In genomic region chr10:76034001-76034600, GRCm38 (mm10) we compare ENCODE assay signal across 10 mouse cellular contexts. TPM values are rescaled to one million over a fixed set of nuclear protein-coding genes. Genes with fewer than 3 reads are reported as not detected.
DNase-seq lines count a peak whose midpoint lies in the region; ATAC-seq and TF ChIP-seq lines count a peak whose summit lies in the region.
"Had no signal": no experiment of that assay in that cellular context is flagged by ENCODE, and none has a peak within 500 bp of the region (broad histone marks: within the 10 kb centered on the region; RNA-seq: fewer than 3 reads in every experiment).

No protein-coding gene starts in this region.

- H3K9ac ChIP-seq in intestine, embryonic 14.5 days (ENCODE audit: low read length): no peak overlapping the region
- no peak overlapping the region for H3K9ac ChIP-seq in intestine, postnatal 0 days (ENCODE audit: low read depth, low read length)
- H3K9ac ChIP-seq in embryonic facial prominence, embryonic 13.5 days: no peak overlapping the region

- H3K27me3 ChIP-seq in intestine, embryonic 14.5 days (replicated peaks; ENCODE audit: control insufficient read depth, insufficient read depth, low read length): no peaks in the 10 kb centered on the region
- no peaks in the 10 kb centered on the region for H3K27me3 ChIP-seq in intestine, postnatal 0 days (replicated peaks; ENCODE audit: control insufficient read depth, insufficient read depth, low read length)
- H3K27me3 ChIP-seq in embryonic facial prominence, embryonic 13.5 days: no peaks in the 10 kb centered on the region
- H3K27me3 ChIP-seq: megakaryocyte, embryonic 14.5 days had no signal

- WGBS in intestine, embryonic 14.5 days: 96% methylated on average over 8 of the region's 8 CpGs
- whole genome bisulfite sequencing in intestine, postnatal 0 days: 89% methylated on average over 8 of the region's 8 CpGs
- WGBS in embryonic facial prominence, embryonic 13.5 days: 96% methylated on average over 8 of the region's 8 CpGs

- TF ChIP-seq CTCF in intestine, postnatal 0 days (IDR thresholded peaks at IDR 0.05; ENCODE audit: low read depth): no peak
- TF ChIP-seq CTCF in gastrocnemius, adult 2 months (IDR thresholded peaks at IDR 0.05): no peak

- no peaks in the 10 kb centered on the region for H3K9me3 ChIP-seq in intestine, embryonic 14.5 days (ENCODE audit: control insufficient read depth, low read length)
- H3K9me3 ChIP-seq in intestine, postnatal 0 days (ENCODE audit: control insufficient read depth): no peaks in the 10 kb centered on the region
- H3K9me3 ChIP-seq in embryonic facial prominence, embryonic 13.5 days: no peaks in the 10 kb centered on the region

- no peak for ATAC-seq in intestine, embryonic 14.5 days (replicated peaks; ENCODE audit: low FRiP score, low TSS enrichment, low read depth)
- ATAC-seq in intestine, postnatal 0 days: no peak
- no peak for ATAC-seq in embryonic facial prominence, embryonic 13.5 days (ENCODE audit: insufficient number of reproducible peaks, insufficient read depth, low FRiP score, low TSS enrichment, low read depth)

- H3K4me1 ChIP-seq in intestine, embryonic 14.5 days (replicated peaks; ENCODE audit: control insufficient read depth, insufficient read depth, low read length): 0 out of 2 replicates have a peak, but pooled peaks cover 2% of the 10 kb centered on the region
- H3K4me1 ChIP-seq in intestine, postnatal 0 days (replicated peaks; ENCODE audit: control insufficient read depth, insufficient read depth, low read length): peaks cover 4% of the 10 kb centered on the region; the same call in 1 of the 2 replicates
- no peaks in the 10 kb centered on the region; the same call in 1 of the 2 replicates for H3K4me1 ChIP-seq in embryonic facial prominence, embryonic 13.5 days

- H3K4me3 ChIP-seq in intestine, embryonic 14.5 days (ENCODE audit: low read depth, low read length): no peak overlapping the region
- no peak overlapping the region for H3K4me3 ChIP-seq in intestine, postnatal 0 days (ENCODE audit: low read depth, low read length)
- no peak overlapping the region for H3K4me3 ChIP-seq in embryonic facial prominence, embryonic 13.5 days
- no peak overlapping the region for H3K4me3 ChIP-seq in gastrocnemius, adult 2 months

- peak; percentile 10 for DNase-seq in intestine, embryonic 14.5 days (ENCODE audit: low spot score)
- DNase-seq in thymus, postnatal 25 days: peak; percentile 12
- DNase-seq in thymus, adult 18-20 months: no peak
- DNase-seq in gastrocnemius, adult 2 months: no peak
- no peak for DNase-seq in Muller cell, postnatal 12 days (ENCODE audit: inconsistent ontology term)
- DNase-seq: cerebellum, postnatal 25 days had no signal

- no peak overlapping the region for H3K4me2 ChIP-seq in intestine, embryonic 14.5 days (ENCODE audit: low read length)
- no peak overlapping the region for H3K4me2 ChIP-seq in intestine, postnatal 0 days (replicated peaks; ENCODE audit: low read depth)
- H3K4me2 ChIP-seq in embryonic facial prominence, embryonic 13.5 days: peak overlapping the region; percentile 78

- peaks cover 21% of the 10 kb centered on the region for H3K36me3 ChIP-seq in intestine, embryonic 14.5 days (ENCODE audit: control insufficient read depth, insufficient read depth, low read length)
- H3K36me3 ChIP-seq in intestine, postnatal 0 days (ENCODE audit: control insufficient read depth, insufficient read depth): peaks cover 22% of the 10 kb centered on the region
- H3K36me3 ChIP-seq in embryonic facial prominence, embryonic 13.5 days: peaks cover 37% of the 10 kb centered on the region

- H3K27ac ChIP-seq in intestine, embryonic 14.5 days (ENCODE audit: low read depth): no peak overlapping the region
- H3K27ac ChIP-seq in intestine, postnatal 0 days (ENCODE audit: low read depth, low read length): no peak overlapping the region
- no peak overlapping the region for H3K27ac ChIP-seq in embryonic facial prominence, embryonic 13.5 days
- no peak overlapping the region for H3K27ac ChIP-seq in gastrocnemius, adult 2 months
- H3K27ac ChIP-seq: kidney, postnatal 0 days had no signal

- intact Hi-C loops in gastrocnemius, adult 2 months (cut with DNase I): no loop called here

RNA-seq across cellular contexts. Expression of gene Zfp280b, which starts 1.7 kb away (rescaled TPM):
- polyA plus RNA-seq in intestine, embryonic 14.5 days (2014; fragmentation: Nextera tagmentation; extraction: Ambion mirVana): 25.2 and 26.7 TPM in 2 replicates
- polyA plus RNA-seq in intestine, postnatal 0 days (2015; fragmentation: Nextera tagmentation; extraction: Ambion mirVana): 7.4 and 8.9 TPM in 2 replicates
- polyA plus RNA-seq in embryonic facial prominence, embryonic 13.5 days (2015; fragmentation: Nextera tagmentation; extraction: Ambion mirVana): 18.9 and 19.1 TPM in 2 replicates
- 10 to 100 TPM in 1 of 2 experiments, 1 to 10 TPM in 1; 9.5 to 10.3 TPM for total RNA-seq in gastrocnemius, adult 2 months (2021)

Comparison
In these comparisons a context has a peak if more than half of its experiments do, and no peak if none do; other contexts are left out.
1. DNase-seq: peak in intestine, embryonic 14.5 days (single experiment) and thymus, postnatal 25 days (single experiment); none in thymus, adult 18-20 months (0 of 2), gastrocnemius, adult 2 months (single experiment) and Muller cell, postnatal 12 days (single experiment).